Mouse (Mus musculus): Measurements from ENCODE around the gene Srd5a3.
"Not testable (repeated sequence)": the region's sequence is repeated elsewhere in the genome, so short reads cannot be mapped to it uniquely, and the experiment has no call there.

Srd5a3 gene

DNA sequence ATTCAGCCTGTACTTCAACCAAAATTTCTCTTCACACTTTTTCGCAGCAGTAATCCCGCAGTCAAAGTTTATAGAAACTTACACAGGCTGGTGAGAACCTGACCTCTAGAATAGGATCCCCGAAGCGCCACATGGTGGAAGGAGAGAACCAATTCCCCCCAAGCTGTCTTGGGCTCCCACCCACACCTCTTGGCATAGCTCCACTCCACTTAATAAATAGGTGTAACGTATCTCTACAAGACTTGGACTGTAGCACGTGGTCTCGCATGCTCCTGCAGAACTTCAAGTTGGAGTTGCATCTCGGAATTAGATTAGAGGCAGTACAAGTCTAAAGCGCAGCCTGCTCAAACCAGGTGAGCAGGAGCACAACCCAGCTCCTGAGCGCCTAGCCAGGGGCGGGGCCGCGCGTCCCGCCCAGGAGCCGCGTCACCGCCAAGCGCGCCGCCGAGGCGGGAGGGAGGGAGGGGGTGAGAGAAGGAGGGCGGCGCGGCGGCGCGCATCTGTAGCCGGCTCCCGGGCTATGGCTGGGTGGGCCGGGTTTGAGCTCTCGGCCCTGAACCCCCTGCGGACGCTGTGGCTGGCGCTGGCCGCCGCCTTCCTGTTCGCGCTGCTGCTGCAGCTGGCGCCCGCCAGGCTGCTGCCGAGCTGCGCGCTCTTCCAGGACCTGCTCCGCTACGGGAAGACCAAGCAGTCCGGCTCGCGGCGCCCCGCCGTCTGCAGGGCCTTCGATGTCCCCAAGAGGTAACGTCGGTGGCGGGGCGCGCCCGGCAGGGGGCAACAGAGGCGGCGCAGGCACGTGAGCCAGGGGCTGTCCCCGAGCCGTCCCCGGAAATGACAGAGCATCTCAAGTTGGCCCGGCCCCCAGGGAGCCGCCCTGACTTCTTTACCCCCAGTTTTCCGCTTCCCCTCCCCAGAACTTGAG, at the start of gene Srd5a3:
TSS of gene Srd5a3 (plus strand) at position 464 of the 922 bp plus-strand sequence.
- peak; percentile 84 for ATAC-seq (ENCODE audit: insufficient number of reproducible peaks, low FRiP score, low TSS enrichment)

DNA sequence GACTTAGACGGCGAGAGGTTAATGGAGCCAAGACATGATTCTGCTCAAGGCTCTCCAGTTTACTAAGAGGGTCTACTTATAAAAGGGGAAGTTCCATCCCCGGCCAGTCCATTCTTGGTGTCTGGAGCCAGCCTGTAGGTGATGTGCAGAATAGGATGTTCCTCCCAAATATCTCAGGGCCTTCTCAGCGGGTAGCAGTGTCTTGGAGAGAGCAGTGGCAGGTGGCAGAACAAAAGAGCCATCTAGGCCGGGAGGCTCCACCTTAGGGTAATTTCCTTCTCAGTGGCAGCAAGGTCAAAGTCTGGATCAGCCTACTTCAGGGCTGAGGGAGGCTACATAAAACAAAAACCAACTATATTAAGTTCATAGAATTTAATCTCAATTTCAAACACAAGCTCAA, 36.3 kb upstream of the Srd5a3 start:
- ATAC-seq (ENCODE audit: insufficient number of reproducible peaks, low FRiP score, low TSS enrichment) = not testable (repeated sequence)

DNA sequence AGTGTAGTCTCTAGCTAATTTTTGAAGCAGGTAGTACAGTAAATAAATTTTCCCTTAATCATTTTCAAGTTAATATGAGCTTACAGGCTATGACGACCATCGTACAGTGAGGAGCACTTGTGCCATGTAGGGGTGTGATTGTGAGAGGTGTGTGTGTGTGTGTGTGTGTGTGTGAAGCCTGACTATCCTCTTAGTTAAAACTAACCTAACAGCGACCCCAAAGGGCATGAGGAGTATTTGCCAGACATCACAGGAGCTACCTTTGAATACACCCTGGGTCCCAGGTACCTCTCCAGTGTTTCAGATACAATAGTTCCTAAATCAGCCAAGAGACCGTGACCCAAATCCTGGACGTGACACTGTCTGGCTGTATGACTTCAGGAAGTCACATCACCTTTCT, 32.8 kb upstream of the Srd5a3 start:
- no peak for ATAC-seq (ENCODE audit: insufficient number of reproducible peaks, low FRiP score, low TSS enrichment)

DNA sequence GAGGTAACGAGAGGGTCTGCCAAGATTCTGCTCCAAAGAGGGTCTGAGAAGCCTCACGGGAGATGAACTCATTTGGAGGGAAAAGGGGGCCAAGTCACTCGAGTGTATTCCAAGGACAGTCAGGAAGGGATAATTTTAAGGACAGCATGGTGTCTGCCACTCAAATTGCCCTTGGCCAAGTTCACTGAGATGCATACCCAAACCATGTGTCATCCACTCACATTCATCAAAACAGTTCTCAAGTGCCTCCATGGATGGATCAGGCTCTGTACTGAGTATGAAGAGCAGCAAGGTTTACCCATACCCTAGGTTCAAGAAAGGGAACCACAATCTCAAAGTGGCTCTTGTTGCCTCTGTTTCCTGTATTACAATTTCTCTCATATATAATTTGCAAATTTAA, 31.6 kb upstream of the Srd5a3 start:
- ATAC-seq (ENCODE audit: insufficient number of reproducible peaks, low FRiP score, low TSS enrichment) = no peak

DNA sequence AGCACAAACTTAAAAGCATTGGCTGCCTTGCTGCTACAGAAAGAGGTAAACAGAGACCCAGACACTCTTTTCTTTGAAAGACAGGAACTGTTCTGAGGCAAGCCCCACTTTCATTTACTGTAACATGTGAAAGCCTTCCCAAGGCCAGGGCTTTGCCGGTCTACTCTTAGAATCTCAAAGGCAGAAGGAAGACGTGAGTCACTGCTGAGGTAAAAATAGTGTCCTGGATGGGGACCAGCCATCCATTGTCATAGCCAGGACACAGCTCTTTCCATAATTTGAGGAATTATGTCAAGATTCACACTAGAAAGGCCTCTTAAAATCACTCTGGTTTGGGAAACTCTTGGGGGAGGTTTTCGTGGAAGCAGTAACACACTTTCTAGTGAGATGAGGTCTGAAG, 28.9 kb upstream of the Srd5a3 start:
- no peak for ATAC-seq (ENCODE audit: insufficient number of reproducible peaks, low FRiP score, low TSS enrichment)

DNA sequence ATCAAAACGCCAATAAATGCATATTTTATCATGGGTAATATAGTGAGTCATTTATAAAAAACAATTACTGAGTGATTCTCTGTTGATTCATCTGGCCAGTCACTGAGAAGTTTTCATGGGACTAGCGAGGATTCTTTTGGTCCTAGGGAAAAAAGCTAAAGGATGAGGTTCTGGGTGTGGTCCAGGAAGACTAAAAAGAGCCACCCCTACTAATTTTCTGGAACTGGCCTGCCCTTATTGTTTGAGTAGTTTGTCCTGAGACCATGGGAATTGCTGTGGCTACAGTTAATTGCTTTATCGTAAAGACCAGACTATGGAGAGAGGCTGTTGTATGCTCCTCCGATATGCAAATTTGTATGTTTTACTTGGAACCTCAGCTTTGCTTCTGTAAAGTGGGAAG, 28.1 kb upstream of the Srd5a3 start:
- no peak for ATAC-seq (ENCODE audit: insufficient number of reproducible peaks, low FRiP score, low TSS enrichment)

DNA sequence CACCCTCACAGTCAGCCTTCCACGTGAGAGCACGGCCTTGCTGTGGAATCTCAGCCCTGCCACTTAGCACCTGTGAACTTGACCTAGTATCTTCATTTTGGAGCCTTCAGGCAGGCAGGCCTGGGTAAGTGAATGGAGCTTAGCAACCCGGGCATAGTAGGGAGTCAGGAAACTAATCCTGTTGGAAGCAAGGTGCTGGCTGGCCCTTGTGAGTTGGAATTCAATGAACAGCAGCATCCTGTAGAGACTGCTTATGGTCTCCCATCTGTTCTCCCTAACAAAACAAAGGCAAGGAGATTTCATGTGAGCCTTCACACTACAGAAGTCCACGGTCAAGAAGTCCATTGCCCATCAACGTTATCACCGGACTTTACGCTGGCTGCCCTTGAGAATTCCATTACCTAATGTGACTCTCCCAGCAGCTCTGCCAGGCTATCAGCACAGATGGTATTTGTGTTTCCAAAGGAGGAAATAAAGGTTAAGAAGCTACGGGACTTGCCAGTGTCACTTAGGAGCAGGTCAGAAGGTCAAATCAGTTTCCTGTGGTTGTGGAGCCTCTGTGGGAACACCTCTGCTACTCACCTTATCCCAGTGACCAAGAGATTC, 24.5 kb upstream of the Srd5a3 start:
- ATAC-seq (ENCODE audit: insufficient number of reproducible peaks, low FRiP score, low TSS enrichment) = peak; percentile 86

DNA sequence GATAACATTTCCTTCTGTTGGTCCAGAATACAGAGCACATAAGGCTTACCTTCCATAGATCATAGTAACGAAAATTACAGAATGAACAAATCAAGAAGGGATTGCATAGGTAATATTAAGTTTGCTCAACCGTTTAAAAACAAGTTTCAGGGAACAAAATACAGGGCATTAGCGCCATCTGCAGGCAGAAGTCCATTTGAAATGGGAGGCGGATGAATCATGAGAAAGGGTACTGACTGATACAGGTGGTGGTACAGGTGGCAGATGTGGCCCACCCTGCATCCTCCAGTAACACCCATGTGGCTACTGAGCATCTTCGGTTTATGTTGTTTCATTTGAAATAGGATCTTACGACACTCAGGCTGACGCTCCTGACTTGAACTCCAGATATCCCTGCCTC, 21.6 kb upstream of the Srd5a3 start:
- no peak for ATAC-seq (ENCODE audit: insufficient number of reproducible peaks, low FRiP score, low TSS enrichment)

DNA sequence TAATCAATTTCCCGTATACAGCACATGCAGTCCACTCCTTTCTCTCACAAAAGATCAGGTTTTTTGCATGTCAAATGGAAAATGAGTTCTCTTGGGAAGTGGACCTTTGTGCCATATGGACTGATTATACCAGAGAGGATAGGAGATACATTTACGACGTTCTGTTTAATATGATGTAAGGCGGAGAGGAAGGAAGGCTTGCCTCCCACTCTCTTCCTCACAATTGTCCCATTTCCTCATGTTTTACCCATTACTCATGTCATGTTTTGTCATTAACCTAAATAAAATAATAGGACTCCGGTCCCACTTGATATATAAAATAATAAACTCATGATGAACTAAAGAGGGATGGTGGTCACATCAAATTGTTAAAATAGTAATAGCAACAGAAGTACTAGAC, 19.4 kb upstream of the Srd5a3 start:
- no peak for ATAC-seq (ENCODE audit: insufficient number of reproducible peaks, low FRiP score, low TSS enrichment)

DNA sequence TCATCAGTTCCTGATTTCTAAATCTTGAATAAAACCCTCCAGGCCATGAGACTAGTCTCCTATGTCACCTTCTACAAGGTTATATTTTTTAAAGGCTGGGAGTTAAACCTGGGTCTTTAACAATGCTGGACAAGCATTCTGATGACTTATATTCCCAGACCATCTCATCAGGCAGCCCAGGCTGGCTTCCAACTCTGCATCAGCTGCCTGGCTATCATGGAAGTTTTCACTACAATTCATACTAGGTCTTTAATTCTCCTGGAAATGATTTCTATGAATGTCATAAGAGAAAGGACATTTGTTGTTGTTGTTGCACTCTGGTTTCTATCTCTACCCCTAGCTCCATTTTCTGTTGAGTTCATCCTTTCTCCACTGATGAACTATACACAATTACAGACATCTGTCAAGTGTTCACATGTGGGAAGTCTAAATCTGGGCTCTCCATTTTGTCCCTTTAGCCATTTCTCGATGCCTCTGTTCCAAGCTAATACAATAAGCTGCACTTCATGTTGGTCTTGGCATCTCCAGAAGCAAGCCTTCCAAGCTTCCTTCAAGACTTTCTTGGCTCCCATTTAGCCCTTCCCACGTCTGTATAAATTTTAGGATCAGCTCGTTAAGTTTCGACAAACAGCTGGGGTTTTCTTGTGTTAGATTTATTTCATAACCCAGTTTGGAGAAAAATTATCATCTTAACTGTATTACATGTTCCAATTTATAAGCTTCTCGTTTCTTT, 12.3 kb upstream of the Srd5a3 start:
- no peak for ATAC-seq (ENCODE audit: insufficient number of reproducible peaks, low FRiP score, low TSS enrichment)

DNA sequence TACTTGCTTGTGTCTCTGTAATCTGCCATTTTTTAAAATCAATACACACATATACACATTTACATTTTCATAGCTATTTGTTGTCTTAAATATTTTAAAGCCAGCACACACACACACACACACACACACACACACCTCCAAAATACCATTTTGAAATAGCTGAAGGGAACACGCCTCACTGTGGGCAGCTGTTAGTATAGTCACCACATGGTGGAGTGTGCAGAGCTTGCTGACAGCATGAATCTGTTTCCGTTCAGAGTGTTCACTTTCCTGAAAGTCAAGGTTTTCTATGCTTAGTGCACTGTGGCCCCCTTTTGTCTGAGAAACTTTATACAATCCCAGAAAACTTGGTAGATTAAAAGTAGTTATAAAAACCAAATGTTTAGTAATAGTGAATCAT, 9.8 kb upstream of the Srd5a3 start:
- ATAC-seq (ENCODE audit: insufficient number of reproducible peaks, low FRiP score, low TSS enrichment) = no peak

DNA sequence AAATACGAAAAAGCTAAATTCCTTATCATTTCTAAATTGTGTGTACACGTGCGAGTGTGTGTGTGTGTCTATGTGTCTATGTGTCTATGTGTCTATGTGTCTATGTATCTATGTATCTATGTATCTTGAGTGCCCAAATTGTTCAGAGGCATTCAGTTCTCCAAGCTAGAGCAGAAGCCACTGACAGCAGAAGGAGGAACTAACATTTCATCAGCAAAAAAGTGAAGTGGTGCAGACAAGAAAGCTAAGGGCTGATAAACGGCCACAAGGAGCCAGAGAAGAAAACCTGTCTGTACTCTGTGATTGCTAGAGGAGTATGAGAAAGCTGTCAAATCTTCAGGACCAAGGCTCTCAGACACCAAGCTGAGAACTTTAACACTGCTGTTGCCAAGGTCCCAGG, 8.1 kb upstream of the Srd5a3 start:
- ATAC-seq (ENCODE audit: insufficient number of reproducible peaks, low FRiP score, low TSS enrichment) = no peak

DNA sequence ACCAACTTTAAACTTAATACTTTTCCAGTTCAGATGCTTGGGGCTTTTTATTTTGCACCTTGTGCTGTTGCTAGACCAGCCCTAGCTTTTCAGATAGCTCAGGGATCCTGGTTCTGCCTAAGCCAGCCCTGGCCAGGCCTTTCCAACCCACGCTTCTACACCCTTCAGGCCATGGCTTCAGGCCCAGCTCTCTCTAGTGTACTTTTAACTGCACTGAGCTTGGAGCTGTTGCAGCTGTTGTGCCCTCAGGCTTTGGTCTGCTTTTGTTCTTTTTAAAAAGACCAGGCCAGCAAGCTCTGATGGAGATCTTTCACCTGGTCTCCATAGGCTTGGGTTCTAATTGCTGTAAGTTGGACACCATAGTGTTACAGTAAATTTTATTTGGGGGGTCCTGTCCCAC, 4.4 kb upstream of the Srd5a3 start:
- no peak for ATAC-seq (ENCODE audit: insufficient number of reproducible peaks, low FRiP score, low TSS enrichment)

DNA sequence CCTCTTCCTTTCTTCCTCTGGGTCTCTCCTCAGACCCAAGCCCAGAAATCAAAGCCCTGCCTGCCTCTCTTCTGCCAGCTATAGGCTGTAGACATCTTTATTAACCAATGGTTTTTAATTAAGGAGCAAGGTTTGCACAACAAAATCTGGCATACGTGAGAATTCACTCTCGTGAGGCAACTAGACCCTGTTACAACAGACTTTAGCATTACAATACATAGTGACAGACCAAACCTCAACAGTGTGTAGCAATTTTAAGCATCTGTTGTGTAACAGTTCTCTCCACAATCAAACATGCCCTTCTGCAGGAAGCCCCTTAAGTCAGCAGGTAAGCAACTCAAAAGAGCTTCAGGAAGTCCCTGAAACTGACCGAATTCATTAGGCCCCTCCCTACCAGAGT, 3.8 kb upstream of the Srd5a3 start:
- ATAC-seq (ENCODE audit: insufficient number of reproducible peaks, low FRiP score, low TSS enrichment) = no peak

DNA sequence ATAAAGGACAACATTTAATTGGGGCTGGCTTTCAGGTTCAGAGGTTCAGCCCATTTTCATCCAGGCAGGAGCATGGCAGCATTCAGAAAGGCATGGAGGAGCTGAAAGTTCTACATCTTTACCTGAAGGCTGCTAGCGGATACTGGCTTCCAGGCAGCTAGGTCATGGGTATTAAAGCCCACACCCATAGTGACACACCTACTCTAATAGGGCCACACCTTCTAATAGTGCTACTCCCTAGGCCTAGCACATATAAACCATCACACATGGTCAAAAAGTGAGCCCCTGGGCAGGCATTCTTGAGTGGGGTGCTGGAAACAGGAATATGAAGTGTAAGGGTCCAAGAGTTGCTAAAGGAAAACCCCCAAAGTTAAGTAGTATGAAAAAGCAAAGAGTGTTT, 2.5 kb upstream of the Srd5a3 start:
- no peak for ATAC-seq (ENCODE audit: insufficient number of reproducible peaks, low FRiP score, low TSS enrichment)

DNA sequence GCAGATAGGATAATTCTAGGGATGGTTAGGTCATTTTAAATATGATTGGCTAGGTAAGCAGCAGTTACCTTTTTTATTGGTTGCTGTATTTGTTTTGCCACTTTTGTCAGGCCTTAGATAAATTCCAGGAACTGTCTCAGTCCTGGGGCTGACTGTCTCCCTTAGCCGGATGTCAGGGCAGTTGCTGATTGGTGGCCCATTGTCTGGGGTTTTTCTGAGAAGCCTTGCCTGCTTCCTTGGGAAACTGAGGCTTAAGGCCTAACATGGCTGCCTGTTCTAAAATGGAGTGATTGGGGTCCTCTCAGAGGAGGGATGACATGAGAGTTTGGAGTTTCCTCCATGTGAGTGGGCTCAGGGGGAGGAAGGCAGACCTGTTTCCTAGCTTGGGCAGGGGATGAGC, 2.0 kb upstream of the Srd5a3 start:
- ATAC-seq (ENCODE audit: insufficient number of reproducible peaks, low FRiP score, low TSS enrichment) = no peak

DNA sequence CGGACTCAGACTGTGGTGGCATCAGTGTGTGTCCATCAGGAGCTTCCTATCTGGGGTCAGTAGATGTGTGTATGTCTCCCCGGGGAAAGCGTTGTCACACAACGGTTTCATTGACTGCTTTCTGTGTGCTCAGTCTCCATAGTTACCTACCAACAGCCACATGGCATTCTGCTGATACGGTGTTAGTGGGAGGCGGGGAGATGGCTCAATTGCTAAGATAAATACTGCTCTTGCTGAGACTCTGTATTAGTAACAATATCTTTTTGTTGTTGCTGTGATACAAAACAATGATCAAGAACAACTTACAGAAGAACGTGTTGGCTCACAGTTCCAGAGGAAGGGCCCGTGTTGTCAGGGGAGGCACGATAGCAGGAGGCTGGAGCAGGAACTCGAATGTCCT, 1.6 kb upstream of the Srd5a3 start:
- ATAC-seq (ENCODE audit: insufficient number of reproducible peaks, low FRiP score, low TSS enrichment) = no peak

DNA sequence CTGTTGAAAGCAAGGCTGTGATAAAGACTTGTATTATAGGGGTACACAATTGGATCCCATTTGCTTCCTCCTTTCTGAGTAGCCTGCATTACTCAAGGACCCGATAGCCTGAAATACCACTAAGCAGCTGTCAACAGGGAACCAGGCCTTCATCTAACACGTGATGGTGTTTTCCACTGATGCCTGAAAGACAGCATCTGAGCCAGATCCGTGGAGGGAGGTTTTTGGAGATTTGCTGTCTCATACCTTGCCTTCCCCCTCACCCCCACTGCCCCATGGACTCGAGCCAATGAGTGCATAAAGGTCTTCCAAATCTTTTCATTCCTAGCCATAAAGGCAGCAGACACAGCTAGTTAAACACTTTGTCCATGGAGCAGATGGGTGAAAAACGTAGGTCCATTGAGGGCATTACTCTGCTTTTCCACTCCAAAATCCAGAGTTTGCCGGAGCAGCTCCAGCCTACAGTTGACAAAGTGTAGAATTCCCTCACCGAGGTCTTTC, 850 bp upstream of the Srd5a3 start:
- ATAC-seq (ENCODE audit: insufficient number of reproducible peaks, low FRiP score, low TSS enrichment) = no peak

DNA sequence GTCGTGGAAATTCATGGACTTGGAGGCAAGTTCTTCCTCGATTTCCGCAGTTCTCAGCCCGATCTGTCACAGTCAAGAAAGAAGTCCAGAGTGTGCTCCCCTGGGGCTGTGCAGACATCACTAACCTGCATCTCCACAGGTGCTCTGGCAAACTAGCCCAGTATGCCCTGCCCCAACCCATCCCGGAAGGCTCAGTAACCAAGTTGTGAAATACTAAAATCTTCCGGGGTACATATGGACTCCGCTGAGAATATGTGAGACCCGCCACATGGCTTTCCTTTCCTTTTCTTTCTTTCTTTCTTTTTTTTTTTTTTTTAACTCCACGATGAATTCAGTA, 627 bp downstream of the Srd5a3 start:
- peak; percentile 58 for ATAC-seq (ENCODE audit: insufficient number of reproducible peaks, low FRiP score, low TSS enrichment)

DNA sequence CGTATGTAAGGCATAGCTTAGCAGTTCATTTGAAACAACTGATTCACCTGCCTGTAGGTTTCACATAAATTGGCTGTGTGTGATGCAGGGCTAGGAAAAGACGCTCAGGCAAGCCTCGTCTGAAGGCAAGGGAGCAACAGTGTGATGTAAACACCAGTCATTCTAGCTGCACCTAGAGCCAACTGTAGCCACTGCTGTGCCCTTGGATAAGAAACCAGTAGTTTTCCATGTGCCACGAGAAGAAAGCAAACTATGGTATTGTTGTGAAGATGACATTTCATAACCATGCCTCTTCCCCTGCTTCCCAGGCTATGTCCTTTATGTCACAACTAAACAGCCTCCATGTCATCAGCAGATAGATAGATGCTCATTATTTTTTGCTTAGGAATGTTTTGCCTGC, 3.3 kb downstream of the Srd5a3 start:
- no peak for ATAC-seq (ENCODE audit: insufficient number of reproducible peaks, low FRiP score, low TSS enrichment)

DNA sequence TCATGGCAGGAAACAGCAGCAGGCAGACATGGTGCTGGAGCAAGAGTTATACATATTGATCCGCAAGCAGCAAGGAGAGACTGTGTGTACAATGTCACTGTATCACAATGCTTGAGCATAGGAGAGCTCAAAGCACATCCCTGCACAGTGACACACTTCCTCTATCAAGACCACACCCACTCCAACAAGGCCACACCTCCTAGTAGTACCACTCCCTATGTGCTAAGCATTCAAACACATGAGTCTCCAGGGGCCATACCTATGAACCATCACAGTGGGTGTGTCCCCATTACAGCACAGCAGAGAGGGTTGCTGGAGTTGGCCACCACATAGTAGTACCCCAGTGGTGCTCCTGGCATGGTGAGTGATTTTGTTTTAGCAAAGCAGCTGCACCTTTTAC, 6.3 kb downstream of the Srd5a3 start:
- no peak for ATAC-seq (ENCODE audit: insufficient number of reproducible peaks, low FRiP score, low TSS enrichment)

Data from cerebellum, adult (tissue).